Mouse (Mus musculus): Measurements from ENCODE around the gene Gm20388. TPM values are rescaled to one million over a fixed set of nuclear protein-coding genes. Genes with fewer than 3 reads are reported as not detected.

The Gm20388 gene
- polyA plus RNA-seq, 1 experiment = 0.36 TPM

DNA sequence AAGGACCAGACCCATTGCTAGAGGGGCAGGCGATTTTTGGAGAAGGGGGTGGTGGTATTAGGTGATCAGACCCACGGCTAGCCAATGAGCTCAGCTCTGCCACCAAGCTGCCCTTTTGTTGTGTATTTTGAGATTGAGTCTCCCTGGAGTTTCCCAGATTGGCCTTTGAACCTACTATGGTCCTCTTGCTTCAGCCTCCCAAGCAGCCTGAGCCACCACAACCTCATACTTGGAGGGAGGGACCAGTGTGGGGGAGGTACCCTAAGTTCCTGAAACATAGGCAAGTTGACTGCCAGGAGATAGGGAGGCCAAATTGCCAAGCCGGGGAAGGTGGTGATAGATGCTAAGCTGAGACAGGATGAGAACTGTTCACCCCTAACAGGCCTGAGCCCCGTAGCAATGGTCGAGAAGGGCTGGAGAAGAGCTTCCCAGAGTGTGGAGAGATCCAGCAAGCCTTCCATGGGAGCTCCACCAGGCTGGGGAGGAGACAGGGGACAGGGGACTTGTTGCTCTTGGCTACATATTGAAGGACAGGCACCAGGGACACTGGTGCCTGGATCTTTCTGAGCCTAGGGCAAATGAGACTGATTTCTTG lies 600.3 kb downstream of the Gm20388 start:
- no peaks in the 10 kb centered on the region for H3K9me3 ChIP-seq (ENCODE audit: control insufficient read depth, low read length)
- no peaks in the 10 kb centered on the region for H3K27me3 ChIP-seq (ENCODE audit: control insufficient read depth)
- TF ChIP-seq GATA1 (IDR thresholded peaks at IDR 0.05; ENCODE audit: low read length) (no peak), TAL1 (IDR thresholded peaks at IDR 0.05; ENCODE audit: low read length) (no peak)
- no peak overlapping the region for H3K4me3 ChIP-seq (replicated peaks)
- H3K36me3 ChIP-seq (ENCODE audit: control insufficient read depth) = peaks cover 95% of the 10 kb centered on the region
- peaks cover 93% of the 10 kb centered on the region for H3K4me1 ChIP-seq (ENCODE audit: control insufficient read depth)

DNA sequence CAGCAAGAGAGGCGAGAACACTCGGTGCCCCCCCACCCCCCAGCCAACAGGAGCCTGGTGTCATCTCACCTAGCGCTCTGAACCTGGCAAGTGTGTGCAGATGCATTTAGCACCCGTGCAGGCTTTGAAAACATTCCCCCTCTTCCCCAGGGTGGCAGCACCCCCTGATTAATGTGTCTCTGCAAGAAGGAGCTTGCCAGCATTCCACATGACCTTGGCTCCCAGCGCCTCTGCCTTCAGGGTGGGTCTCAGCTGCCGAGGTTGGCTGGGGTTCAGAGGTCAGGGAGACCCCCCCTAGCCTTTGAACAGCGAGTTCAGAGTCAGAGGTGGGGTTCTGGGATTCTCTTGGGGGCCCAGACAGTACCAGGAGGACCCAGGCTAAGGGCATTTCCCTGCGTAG lies 601.1 kb downstream of the Gm20388 start:
- TF ChIP-seq TAL1 (IDR thresholded peaks at IDR 0.05; ENCODE audit: low read length) (no peak), GATA1 (IDR thresholded peaks at IDR 0.05; ENCODE audit: low read length) (no peak)
- Histone ChIP-seq H3K27me3 (ENCODE audit: control insufficient read depth) (no peaks in the 10 kb centered on the region), H3K36me3 (ENCODE audit: control insufficient read depth) (peaks cover 93% of the 10 kb centered on the region), H3K9me3 (ENCODE audit: control insufficient read depth, low read length) (no peaks in the 10 kb centered on the region), H3K4me1 (ENCODE audit: control insufficient read depth) (peaks cover 92% of the 10 kb centered on the region), H3K4me3 (replicated peaks) (no peak overlapping the region)

GRCm38 (mm10) chr8:120512326-120512725 lies 601.7 kb downstream of the Gm20388 start:
- Histone ChIP-seq H3K36me3 (ENCODE audit: control insufficient read depth) (peaks cover 91% of the 10 kb centered on the region), H3K9me3 (ENCODE audit: control insufficient read depth, low read length) (no peaks in the 10 kb centered on the region), H3K27me3 (ENCODE audit: control insufficient read depth) (no peaks in the 10 kb centered on the region), H3K4me3 (replicated peaks) (no peak overlapping the region), H3K4me1 (ENCODE audit: control insufficient read depth) (peaks cover 92% of the 10 kb centered on the region)
- TF ChIP-seq GATA1 (IDR thresholded peaks at IDR 0.05; ENCODE audit: low read length) (no peak), TAL1 (IDR thresholded peaks at IDR 0.05; ENCODE audit: low read length) (no peak)

GRCm38 (mm10) chr8:120513145-120513544 lies 602.5 kb downstream of the Gm20388 start:
- TF ChIP-seq GATA1 (IDR thresholded peaks at IDR 0.05; ENCODE audit: low read length) (no peak), TAL1 (IDR thresholded peaks at IDR 0.05; ENCODE audit: low read length) (no peak)
- Histone ChIP-seq H3K9me3 (ENCODE audit: control insufficient read depth, low read length) (no peaks in the 10 kb centered on the region), H3K4me3 (replicated peaks) (no peak overlapping the region), H3K4me1 (ENCODE audit: control insufficient read depth) (peaks cover 92% of the 10 kb centered on the region), H3K27me3 (ENCODE audit: control insufficient read depth) (no peaks in the 10 kb centered on the region), H3K36me3 (ENCODE audit: control insufficient read depth) (peaks cover 91% of the 10 kb centered on the region)

DNA sequence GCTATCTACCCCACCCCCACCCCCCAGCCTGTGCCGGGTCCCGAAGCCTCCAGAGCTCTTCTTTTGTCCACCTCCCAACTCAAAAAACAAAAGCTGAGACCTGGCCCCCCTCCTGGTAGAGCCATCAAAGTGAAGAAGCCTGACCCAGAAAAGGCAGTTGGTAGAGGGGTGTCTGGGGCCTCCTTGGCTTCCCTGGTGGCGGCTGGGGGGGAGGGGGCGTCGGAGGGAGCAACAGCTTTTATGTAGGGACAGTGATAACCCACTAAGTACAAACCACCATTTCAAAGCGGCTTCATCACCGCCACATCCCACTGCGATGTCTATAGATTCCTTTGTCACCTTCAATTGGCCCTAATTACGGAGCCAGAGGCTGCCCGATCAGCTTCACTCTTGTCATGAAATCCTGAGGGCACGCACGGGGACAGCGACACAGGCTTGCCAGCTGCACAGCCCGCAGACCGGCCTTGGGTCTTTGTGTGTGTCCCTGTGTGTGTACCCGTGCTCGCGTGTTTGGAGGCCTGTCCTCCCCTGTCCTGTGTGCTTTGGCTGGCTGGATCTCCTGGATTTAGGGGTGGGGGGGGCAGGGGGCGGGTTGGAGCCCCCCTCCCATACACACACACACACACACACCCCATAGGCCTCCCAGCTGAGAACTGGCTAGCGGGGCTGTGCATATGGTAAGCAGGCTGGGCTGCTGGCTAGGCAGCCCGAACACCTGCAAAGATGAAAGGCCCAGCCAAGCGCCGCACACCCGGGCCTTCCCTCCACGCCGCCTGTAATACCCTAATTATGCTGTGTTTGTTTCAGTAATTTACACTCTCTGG lies 603.2 kb downstream of the Gm20388 start:
- Histone ChIP-seq H3K27me3 (ENCODE audit: control insufficient read depth) (no peaks in the 10 kb centered on the region), H3K9me3 (ENCODE audit: control insufficient read depth, low read length) (no peaks in the 10 kb centered on the region), H3K4me3 (replicated peaks) (no peak overlapping the region), H3K36me3 (ENCODE audit: control insufficient read depth) (peaks cover 91% of the 10 kb centered on the region), H3K4me1 (ENCODE audit: control insufficient read depth) (peaks cover 92% of the 10 kb centered on the region)
- TF ChIP-seq TAL1 (IDR thresholded peaks at IDR 0.05; ENCODE audit: low read length) (no peak), GATA1 (IDR thresholded peaks at IDR 0.05; ENCODE audit: low read length) (no peak)

- H3K4me1 ChIP-seq (ENCODE audit: control insufficient read depth) = peaks cover 92% of the 10 kb centered on the region
- TF ChIP-seq TAL1 (IDR thresholded peaks at IDR 0.05; ENCODE audit: low read length) (no peak), GATA1 (IDR thresholded peaks at IDR 0.05; ENCODE audit: low read length) (no peak)
- H3K9me3 ChIP-seq (ENCODE audit: control insufficient read depth, low read length) = no peaks in the 10 kb centered on the region
- no peak overlapping the region for H3K4me3 ChIP-seq (replicated peaks)
- no peaks in the 10 kb centered on the region for H3K27me3 ChIP-seq (ENCODE audit: control insufficient read depth)
- peaks cover 93% of the 10 kb centered on the region for H3K36me3 ChIP-seq (ENCODE audit: control insufficient read depth)
These were observed 604.6 kb downstream of the Gm20388 start for GRCm38 (mm10) chr8:120515214-120515613.

- Histone ChIP-seq H3K4me1 (ENCODE audit: control insufficient read depth) (peaks cover 93% of the 10 kb centered on the region), H3K4me3 (replicated peaks) (no peak overlapping the region), H3K36me3 (ENCODE audit: control insufficient read depth) (peaks cover 95% of the 10 kb centered on the region), H3K27me3 (ENCODE audit: control insufficient read depth) (no peaks in the 10 kb centered on the region), H3K9me3 (ENCODE audit: control insufficient read depth, low read length) (no peaks in the 10 kb centered on the region)
- TF ChIP-seq GATA1 (IDR thresholded peaks at IDR 0.05; ENCODE audit: low read length) (no peak), TAL1 (IDR thresholded peaks at IDR 0.05; ENCODE audit: low read length) (no peak)
These were observed 605.0 kb downstream of the Gm20388 start for GRCm38 (mm10) chr8:120515650-120516049.

- no peak for TF ChIP-seq GATA1 (IDR thresholded peaks at IDR 0.05; ENCODE audit: low read length)
- H3K4me1 ChIP-seq (ENCODE audit: control insufficient read depth) = peaks cover 91% of the 10 kb centered on the region
- peaks cover 94% of the 10 kb centered on the region for H3K36me3 ChIP-seq (ENCODE audit: control insufficient read depth)
- H3K27me3 ChIP-seq (ENCODE audit: control insufficient read depth) = no peaks in the 10 kb centered on the region
- H3K9me3 ChIP-seq (ENCODE audit: control insufficient read depth, low read length) = no peaks in the 10 kb centered on the region
- no peak overlapping the region for H3K4me3 ChIP-seq (replicated peaks)
These were observed 605.6 kb downstream of the Gm20388 start for GRCm38 (mm10) chr8:120516182-120516755.

GRCm38 (mm10) chr8:120517666-120518410 lies 607.2 kb downstream of the Gm20388 start:
- no peaks in the 10 kb centered on the region for H3K9me3 ChIP-seq (ENCODE audit: control insufficient read depth, low read length)
- H3K4me3 ChIP-seq (replicated peaks) = no peak overlapping the region
- peaks cover 90% of the 10 kb centered on the region for H3K4me1 ChIP-seq (ENCODE audit: control insufficient read depth)
- peaks cover 94% of the 10 kb centered on the region for H3K36me3 ChIP-seq (ENCODE audit: control insufficient read depth)
- TF ChIP-seq TAL1 (IDR thresholded peaks at IDR 0.05; ENCODE audit: low read length) = no peak
- no peak for TF ChIP-seq GATA1 (IDR thresholded peaks at IDR 0.05; ENCODE audit: low read length)
- no peaks in the 10 kb centered on the region for H3K27me3 ChIP-seq (ENCODE audit: control insufficient read depth)

Data from erythroblast, embryonic 14.5 days (primary cell).